Mouse (Mus musculus): Measurements from ENCODE around the gene Slc9a3r1.

Slc9a3r1 gene

DNA sequence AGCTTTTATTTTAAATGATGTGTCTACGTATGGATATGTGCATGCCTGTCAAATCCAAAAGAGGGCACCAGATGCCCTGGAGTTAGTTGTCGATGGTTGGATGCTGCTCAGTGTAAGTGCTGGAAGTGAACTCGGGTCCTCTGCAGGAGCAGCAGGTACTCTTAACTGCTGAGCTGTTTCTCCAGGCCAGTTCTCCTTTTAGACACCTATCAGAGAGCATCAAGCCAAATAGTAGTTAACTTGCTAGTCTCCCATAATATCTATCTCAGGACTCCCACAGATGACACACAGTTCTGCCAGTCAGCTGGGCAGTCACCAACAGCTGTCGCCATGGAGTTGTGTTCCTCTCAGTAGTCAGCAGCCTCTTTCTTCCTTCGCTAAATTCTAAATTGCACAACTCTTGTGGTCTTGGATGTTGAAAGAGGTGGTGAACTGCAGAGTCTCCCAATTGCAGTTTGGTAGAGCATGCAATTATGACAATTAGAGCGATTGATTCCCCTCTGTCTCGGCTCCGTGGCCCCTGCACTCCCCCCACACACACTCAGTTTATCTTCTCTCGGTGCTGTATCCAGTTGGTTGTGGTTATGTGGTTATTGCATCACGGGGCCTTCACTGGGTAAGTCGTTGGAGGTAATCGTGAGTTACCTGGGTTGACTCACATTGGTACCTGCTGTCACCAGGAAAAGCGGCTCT, 25.5 kb downstream of the Slc9a3r1 start:
- no peak for DNase-seq (ENCODE audit: low read depth, low spot score)

DNA sequence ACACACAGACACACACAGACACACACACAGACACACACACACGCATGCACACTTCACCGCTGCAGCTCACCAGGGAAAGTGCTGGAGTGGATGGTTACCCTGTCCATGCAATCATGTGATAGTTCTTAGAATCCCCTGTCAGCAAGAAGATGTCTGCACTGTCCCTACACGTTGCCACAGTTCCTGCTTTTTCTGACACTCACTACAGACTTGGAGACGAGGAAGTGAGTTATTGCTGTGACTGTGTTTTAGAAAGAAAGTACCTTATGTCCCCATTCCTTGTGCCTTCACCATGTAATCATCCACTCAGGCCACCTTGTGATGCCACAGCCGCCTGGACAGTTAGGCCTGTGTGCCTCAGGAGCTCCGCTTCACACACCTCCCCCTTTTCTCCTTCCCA, 26.2 kb downstream of the Slc9a3r1 start:
- DNase-seq (ENCODE audit: low read depth, low spot score), result no peak

DNA sequence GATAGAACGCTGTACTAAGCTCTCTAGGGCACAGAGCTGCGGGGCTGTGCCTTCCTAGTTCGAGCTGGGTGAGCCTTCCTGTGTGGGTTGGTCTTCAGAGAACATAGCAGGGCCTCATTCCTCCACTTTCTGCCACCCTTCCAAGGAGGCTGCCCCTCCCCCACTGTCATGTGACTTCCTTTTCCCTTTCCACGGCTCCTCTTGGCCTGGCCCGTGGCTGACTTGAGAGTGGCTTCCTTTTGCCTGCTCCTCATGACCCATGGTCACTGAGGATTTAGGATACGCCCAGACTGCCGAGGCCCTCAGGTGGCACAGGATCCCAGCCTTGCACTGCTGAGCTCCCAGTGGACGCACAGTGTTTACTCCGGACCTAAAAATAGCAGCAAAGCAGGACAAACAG, 29.0 kb downstream of the Slc9a3r1 start:
- no peak for DNase-seq (ENCODE audit: low read depth, low spot score)

DNA sequence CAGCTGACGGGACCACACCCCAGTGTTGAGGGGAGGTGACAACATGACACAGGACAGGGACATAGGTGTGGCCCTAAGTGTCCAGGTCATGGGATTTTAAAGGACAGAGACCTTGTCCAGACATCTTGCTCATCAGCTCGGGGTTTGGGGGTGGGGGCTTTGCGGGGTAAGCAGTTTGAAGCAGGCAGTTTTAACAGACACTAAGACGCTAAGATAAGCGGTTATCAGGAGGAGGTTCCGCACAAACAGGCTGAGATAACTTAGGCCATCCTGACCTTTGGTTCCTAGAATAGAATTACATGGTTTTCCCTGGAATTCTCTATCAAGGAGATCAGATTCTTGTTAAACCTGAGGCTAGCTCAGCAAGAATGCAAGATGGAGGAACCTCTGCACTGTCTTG, 31.6 kb downstream of the Slc9a3r1 start:
- no peak for DNase-seq (ENCODE audit: low read depth, low spot score)

DNA sequence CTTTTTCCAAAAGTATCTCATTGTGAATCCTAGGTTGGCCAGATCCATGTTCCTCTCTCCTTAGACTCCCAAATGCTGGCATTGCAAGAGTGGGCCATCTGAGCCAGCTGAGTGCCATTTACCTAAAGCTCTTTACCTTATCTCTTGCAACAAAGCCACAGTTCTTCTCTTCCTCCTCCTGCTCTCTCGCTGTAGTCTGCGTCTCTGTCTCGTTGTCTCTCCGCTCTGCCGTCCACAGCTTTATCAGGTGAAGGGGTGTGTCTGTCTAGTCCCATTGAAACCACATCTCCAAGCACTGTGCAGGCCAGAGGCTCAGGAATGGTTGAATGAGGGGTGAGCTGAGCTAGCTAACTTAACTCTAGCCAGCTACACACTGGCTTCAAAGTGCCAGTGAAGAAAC, 32.8 kb downstream of the Slc9a3r1 start:
- DNase-seq (ENCODE audit: low read depth, low spot score), result no peak

DNA sequence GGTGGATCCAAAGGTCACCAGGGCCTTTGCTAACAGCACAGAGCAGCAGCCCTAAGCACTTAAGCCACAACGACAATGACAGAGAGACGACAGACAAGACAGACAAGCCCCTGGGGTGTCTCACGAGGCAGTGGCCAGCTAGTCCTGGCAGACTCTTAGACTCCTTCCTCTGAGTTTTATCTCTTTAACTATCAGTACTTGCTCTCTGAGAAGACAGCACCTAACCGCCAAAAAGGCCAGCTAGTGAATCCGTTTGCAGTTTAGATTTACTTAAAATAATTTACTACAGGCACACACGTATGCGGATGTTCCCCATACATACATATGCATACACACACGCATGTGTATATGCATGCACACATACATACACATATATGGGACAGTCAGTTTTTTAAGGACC, 34.4 kb downstream of the Slc9a3r1 start:
- no peak for DNase-seq (ENCODE audit: low read depth, low spot score)

DNA sequence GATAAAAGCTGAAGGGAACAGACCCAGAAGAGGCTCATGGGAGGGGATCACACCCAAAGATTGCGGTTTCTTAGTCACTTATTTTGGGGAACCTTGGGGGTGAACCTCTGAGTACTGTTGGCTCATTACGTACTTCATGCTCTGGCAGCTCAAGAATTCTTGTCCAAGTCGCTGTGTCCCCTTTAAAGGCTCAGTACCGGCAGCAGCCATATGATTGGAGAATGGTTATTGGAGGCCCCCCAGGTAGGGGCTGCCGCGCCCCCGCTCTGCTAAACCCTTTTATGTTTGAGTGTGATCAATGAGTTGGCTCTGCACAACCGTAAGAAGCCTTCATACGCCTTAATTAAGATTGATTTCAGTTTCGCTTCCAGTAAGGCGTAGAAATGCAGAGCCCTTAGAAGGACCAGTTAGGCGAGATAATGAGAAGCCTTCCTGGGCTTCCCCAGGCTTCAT, 35.8 kb downstream of the Slc9a3r1 start:
- no peak for DNase-seq (ENCODE audit: low read depth, low spot score)

DNA sequence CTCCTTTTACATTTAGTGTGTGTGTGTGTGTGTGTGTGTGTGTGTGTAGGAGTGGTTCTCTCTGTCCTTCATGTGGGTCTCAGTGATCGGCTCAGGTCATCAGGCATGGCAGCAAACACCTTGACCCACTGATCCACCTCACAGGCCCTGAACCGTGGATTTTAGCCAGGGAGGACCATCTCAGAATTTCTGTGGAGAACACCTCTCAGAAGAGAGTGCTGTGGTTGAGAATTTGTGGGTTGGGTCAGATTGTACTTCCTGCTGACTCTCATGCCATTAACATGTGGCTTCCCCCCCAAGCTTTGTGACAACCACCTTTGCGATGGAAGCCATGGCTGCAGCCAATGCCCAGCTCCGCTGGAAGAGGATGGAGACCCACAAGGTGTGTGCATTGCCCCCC, 37.4 kb downstream of the Slc9a3r1 start:
- DNase-seq (ENCODE audit: low read depth, low spot score), result no peak

DNA sequence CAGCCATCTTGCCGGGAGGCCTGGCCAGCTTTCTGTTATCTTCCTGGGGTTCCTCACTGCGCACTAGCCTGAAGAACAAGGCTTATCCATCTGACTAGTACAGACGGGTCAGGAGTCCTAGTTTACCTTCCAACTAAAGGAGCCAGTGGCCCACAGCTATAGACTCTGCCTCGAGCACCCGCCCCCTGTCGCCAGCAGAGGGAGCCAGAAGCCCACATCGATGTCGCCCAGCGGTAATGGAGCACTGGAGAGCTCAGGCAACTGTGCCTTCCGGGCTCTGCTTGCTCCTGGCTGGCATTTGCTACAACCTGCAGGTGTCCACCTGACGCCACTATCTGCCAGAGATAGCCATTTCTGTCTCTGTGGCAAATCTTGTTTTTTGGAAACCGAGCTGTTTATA, 39.2 kb downstream of the Slc9a3r1 start:
- DNase-seq (ENCODE audit: low read depth, low spot score), result peak; percentile 63

DNA sequence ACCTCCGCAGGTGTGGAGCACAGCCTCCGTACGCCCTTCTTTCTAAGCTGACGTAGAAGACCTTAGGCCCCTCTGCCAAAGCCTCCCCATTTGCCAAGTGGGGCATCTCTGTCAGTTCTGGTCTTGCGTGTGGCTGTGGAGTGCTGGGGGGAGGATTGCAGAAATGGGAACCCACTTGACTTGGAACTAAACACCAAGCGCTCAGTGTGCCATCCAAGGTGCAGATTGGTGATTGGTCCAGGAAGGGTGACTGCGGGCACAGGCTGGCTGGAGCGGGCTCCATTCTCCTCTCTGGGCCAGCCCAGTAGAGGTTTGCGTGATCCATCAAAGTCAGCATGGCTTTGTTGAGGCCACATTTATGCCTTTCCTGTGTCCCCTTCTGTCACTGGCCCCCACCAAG, 39.6 kb downstream of the Slc9a3r1 start:
- DNase-seq (ENCODE audit: low read depth, low spot score), result no peak

DNA sequence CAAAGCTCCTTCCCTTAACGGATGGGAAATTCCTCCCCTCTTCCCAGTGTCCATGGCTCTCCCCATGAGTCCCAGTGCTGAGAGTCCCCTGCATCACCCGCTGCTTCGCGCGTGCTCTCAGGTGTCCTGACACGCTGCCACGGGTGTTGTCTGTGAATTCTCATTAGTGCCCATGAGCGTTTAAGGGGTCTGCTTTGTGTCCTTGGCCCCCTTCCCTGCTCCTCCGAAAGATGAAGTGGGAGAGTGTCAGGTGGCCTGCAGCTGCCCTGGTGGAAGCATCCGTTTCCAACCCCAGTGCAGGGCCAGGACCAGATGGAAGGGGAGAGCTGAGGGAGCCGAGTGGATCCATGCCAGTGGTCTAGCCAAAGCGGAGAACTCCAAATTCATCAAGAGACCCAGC, 45.0 kb downstream of the Slc9a3r1 start:
- no peak for DNase-seq (ENCODE audit: low read depth, low spot score)

DNA sequence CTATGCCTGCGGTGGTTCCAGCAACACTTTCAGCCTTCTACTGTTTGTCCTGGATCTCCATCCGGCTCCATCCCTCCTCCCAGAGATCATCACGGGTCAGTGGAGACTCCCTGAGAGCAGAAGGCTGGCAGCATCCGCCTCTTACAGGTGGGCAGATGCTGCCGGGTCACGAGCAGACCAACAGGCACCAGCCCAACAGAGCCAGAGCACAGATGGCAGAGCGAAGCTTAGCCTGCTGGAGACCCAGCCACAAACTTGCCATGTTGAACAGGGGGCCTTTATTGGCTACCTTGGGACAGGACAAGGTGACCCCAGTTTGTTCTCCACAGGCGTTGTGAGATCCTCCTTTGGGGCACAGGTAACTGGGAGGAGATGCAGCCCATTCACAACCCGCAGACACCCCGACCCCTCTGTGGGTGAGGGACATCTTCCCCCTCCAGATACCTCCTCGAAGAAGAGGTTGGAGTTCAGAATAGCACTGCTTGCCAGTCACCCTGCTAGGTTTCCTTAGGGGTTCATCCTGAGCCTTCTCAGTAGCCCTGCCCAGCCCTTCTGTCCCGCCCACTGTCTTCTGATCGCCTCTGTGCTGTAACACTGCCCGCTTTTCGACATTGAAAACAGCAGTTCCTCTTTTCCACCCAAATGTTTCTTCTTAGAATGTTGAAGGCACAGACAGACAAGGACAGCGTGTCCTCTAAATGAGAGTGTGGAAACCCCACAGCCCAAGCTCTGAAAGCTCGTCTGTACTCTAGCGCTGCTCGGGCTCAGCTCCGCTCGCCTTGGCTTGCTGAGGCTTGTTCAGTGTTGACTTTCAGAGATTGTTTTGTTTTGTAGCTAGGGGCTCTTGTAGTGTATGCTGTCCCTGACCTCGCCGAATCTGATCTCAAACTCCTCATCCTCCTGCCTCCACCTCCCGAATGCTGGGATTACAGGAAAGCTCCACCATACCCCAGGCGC, 45.9 kb downstream of the Slc9a3r1 start:
- no peak for DNase-seq (ENCODE audit: low read depth, low spot score)

DNA sequence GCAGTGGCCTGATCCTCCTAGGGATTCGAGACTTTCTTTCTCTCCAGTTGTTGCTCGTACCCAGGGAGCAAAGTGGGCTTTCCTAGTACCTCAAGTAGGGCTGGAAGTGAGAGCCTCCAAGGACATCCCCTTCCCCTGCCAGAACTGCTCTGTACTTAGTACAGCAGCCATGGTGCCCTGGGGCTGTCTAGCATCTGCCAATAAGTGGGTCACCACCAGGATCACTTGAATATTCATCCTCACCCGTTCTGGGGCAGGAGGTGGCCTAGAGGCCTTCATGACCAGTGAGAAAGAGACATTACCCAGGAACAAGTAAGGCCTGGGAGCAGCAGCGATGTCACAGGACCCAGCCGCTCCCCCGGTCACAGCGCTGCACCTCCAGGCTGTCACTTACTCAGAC, 46.8 kb downstream of the Slc9a3r1 start:
- no peak for DNase-seq (ENCODE audit: low read depth, low spot score)

DNA sequence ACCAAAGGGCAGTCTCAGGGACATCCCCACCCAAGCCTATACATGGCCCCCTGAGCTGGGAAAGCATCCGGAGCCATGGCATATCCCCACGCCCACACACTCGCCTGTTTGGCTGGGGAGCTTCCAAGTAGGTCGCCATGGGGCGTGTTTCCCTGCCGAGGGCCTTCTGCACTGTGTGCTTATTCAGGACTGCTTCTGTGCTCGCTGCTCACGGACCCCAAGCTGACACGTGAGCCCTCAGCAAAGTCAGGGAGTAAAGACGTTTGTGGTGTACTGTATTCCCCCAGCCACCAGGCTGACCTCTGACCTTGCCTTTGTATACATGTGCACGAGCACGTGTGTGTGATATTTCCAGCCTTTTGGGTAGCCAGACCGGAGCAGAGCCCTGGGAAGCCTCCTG, 49.0 kb downstream of the Slc9a3r1 start:
- no peak for DNase-seq (ENCODE audit: low read depth, low spot score)

DNA sequence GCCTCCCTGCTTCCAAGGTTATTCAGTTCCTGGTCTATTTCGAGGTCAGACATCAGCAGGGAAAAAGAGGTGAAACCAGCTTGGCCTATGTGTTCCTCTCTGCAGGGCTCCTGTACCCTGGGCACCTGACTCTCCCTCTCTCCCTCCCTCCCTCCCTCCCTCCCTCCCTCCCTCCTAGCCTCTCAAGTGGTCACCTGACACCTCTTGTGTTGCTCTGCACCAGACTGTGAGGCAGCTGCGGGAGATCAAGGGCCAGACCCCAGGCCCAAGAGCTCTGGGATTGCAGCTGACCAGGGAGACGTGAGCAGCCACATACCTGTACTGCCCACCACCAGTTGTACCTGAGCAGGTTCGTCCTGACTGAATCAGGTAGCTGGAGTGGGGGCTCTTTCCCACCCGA, 52.0 kb downstream of the Slc9a3r1 start:
- DNase-seq (ENCODE audit: low read depth, low spot score), result no peak

DNA sequence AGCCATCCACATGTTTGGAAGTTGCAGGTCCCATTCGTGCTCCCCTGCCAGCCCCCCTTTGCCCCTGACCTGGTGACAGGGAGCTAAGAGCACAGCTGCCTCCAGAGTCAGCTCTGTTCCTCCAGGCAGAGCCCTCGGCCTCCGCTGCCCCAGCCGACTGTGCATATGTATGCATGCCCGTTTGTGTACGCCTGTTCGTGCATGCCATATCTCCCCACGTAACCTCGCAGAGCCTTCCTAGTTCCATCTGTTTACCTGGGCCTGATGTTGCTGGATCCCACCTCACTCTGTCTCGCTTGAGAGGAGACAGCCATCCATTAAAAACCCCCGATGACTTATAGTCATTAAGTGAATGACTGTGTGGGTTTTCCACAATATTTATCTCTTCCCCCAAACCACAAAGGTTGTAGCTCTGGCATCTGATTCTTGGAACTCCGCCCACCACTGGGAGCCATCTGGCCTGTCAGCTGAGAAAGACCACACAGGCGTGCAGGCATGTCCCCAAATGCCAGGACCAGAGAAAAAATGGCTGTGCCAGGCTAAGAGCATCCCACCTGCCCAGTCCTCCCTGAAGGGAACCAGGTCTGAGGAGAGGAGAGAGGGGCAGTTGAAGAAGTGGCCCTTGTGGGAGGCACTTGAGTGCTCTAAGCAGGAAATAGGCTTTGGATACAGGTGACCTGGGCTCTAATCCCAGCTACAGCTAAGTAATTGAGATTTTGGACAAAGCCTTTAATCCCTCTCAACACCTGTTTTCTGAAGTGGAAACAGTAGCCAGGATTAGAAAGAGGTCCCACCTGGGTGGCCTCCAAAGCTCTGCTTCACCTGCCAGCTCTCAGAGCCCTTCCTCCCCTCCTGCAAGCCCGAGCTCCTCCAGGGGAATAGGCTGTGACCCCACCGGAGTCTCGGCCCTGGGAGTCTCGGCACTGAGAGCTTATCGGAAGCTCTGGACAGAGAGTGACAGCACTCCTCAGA, 54.6 kb downstream of the Slc9a3r1 start:
- no peak for DNase-seq (ENCODE audit: low read depth, low spot score)

DNA sequence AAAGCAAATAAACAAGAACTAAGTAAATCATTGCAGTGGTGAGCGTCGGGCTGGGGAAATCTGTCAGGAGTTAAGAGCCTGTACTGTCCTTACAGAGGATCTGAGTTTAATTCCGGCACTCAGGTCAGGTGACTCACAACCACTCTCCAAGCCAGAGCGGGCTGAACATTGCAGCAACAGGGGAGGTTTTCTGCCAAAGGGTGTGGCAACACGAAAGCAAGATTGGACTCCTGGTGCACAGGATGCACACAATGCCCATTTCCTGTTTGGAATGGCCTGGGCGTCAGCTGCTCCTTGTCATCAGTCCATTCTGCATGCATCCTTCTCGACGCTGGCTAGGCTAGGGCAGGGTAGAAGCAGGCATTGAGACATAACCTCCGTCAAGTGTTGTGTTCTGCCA, 56.1 kb downstream of the Slc9a3r1 start:
- DNase-seq (ENCODE audit: low read depth, low spot score), result no peak

DNA sequence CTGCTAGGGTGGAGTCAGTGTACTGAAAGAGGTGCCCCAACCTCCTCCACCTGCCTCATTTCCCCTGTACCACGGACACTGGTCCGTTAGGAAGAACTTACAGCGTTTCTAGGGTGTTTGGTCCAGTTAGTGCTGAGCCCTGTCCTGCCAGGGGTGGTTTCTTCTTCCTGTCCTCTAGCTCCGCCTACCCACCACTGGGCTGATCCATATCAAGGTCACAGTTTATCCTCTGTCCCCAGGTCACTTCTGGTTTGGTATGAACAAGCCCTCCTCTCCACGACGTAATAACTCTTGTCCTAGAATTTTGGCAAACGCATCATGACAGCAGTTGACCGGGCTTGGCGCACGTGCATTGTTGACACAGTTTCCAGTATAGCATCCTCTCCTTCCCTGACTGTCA, 56.5 kb downstream of the Slc9a3r1 start:
- no peak for DNase-seq (ENCODE audit: low read depth, low spot score)

DNA sequence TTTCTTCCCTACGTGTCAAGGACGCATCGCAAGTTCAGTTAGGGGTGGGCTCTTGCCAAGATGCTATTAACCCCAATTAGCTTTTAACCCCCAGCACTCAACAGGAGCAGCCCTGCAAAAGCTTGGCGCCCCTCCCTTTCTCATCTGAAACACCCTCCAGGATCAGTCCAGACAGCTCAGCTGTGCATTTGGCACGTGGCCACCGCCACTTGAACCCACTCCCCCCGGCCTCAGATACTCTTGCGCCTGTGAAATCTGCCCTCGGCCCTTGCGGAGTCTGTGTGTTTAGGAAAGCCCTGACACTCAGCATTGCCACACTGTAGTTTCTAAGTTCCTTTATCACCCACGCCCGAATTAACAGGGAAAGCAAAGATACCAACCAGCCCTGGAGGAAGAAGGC, 58.9 kb downstream of the Slc9a3r1 start:
- DNase-seq (ENCODE audit: low read depth, low spot score), result no peak

DNA sequence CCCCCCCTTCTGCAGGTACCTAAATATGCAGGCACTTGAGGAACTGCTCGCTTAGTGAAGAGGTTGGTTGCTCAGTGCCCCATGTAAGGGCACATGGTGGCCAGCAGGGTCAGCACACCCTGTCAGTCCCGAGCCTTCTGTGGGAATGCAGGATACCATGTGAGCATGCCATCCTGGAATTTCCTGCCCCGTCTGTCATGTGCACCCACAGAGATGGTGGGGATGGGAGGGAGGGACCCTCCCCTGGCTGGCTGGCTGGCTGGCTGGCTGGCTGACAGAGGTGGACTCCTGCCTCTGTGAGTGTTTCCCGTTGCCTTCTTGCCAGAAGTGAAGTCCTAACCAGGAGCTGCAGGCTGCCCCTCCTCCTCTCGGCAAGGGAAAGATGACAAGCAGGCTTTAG, 59.4 kb downstream of the Slc9a3r1 start:
- DNase-seq (ENCODE audit: low read depth, low spot score), result no peak

DNA sequence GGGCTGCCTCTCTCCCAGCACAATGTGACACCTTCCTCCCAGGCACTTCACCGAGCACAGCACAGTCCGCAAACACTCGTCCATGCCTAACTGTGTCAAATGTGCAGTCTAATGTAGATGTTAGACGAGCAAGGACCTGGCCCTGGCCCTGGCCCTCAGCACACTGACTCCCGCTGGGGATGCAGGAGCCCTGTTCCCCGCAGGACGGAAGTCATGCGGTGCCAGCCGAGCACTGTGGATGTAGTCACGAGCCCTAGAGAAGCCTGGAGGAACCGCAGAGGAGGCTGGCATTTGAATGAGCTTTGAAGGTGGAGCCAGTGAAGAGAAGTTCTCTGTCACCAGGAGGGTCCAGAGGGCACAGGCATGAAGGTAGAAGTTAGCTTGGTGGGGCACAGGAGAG, 60.3 kb downstream of the Slc9a3r1 start:
- DNase-seq (ENCODE audit: low read depth, low spot score), result no peak

DNA sequence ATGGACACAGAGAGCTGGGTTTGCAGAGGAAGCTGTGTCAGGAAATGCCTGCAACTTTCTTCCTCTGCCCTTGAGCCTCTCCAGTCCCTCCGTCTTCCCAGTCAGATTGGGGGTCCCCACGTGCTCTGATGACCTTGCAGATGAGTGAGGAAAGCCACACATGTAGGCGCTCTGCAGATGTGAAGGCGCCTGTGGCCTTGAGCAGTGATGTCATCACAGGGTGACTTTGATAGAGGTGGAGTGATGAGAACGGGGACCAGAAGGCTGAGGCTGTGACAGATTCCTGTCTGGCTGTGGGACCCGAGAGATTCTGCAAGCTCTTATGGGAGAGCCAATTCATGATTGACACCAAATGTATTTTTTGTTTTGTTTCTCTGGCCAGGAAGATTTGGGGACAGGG, 60.7 kb downstream of the Slc9a3r1 start:
- no peak for DNase-seq (ENCODE audit: low read depth, low spot score)
